Mouse (Mus musculus) ES-E14 (cell line): ENCODE measurements at regions not wholly inside any gene's neighbourhood (a gene's known extent, or its start where the extent isn't known, plus 50 kb on each side); places are given as distances from the start of the nearest gene placed in this dataset.

Experiments
- DNase-seq: peaks from one replicate; pipeline ENCODE4 v3.0.0-alpha.2; 2013; ENCODE audit warnings: low read depth, low spot score
- H3K27ac ChIP-seq: 2 replicates; pipeline ENCODE4 v1.5.1; 2012; ENCODE audit warnings: low read depth, mild to moderate bottlenecking, low read length, moderate library complexity, mixed read lengths; ENCODE audit not compliant: poor library complexity, insufficient read depth, severe bottlenecking
- H3K36me3 ChIP-seq: 2 replicates; pipeline ENCODE4 v1.6.1; 2012; ENCODE audit warnings: mild to moderate bottlenecking, low read length, moderate library complexity, mixed read lengths; ENCODE audit not compliant: control insufficient read depth, poor library complexity, insufficient read depth, severe bottlenecking
- H3K4me1 ChIP-seq, 2 experiments: fragments of 150-350 bp in 1 of 2; sonication (generic) in 1 of 2; 2 replicates each; pipeline ENCODE4 v1.6.1; 2012; ENCODE audit warnings: low read length in 2 of 2, mild to moderate bottlenecking in 1 of 2, mixed read lengths in 1 of 2; ENCODE audit not compliant: control insufficient read depth in 2 of 2, insufficient read depth in 2 of 2, poor library complexity in 1 of 2
- H3K4me3 ChIP-seq, 2 experiments: fragments of 150-350 bp in 1 of 2; sonication (generic) in 1 of 2; 2 replicates each; pipeline ENCODE4 v1.5.1; 2012; ENCODE audit warnings: low read length in 2 of 2, low read depth in 1 of 2, mild to moderate bottlenecking in 1 of 2, mixed read lengths in 1 of 2; ENCODE audit not compliant: insufficient read depth in 1 of 2, poor library complexity in 1 of 2, severe bottlenecking in 1 of 2
- H3K9ac ChIP-seq: 2 replicates; pipeline ENCODE4 v1.6.1; 2012; ENCODE audit warnings: low read depth, mild to moderate bottlenecking, low read length, mixed read lengths; ENCODE audit not compliant: poor library complexity, insufficient read depth, severe bottlenecking
- H3K9me3 ChIP-seq: fragments of 150-350 bp; sonication (generic); 2 replicates; pipeline ENCODE4 v1.6.1; 2012; ENCODE audit warnings: low read depth, mild to moderate bottlenecking, low read length; ENCODE audit not compliant: control insufficient read depth, insufficient read depth
- CHD2 ChIP-seq: IDR thresholded peaks from 2 replicates; pipeline ENCODE4 v1.6.1; 2014; ENCODE audit warnings: mild to moderate bottlenecking, low read depth, low read length, inconsistent platforms
- HCFC1 ChIP-seq: IDR thresholded peaks from 2 replicates; pipeline ENCODE4 v1.6.1; 2012; ENCODE audit warnings: low read length, inconsistent platforms, borderline replicate concordance; ENCODE audit not compliant: insufficient read depth
- MAFK ChIP-seq: IDR thresholded peaks from 2 replicates; pipeline ENCODE4 v1.6.1; 2014; ENCODE audit warnings: mild to moderate bottlenecking, low read depth, low read length, inconsistent platforms; ENCODE audit not compliant: insufficient read depth
- ZC3H11A ChIP-seq: IDR thresholded peaks from 2 replicates; pipeline ENCODE4 v1.6.1; 2012; ENCODE audit warnings: low read depth, mild to moderate bottlenecking, inconsistent platforms, low read length, borderline replicate concordance
- ZNF384 ChIP-seq: IDR thresholded peaks from 2 replicates; pipeline ENCODE4 v1.6.1; 2012; ENCODE audit warnings: low read depth, low read length, inconsistent platforms
- in situ Hi-C, 2 experiments: fragments of 600-800 bp; cut with MboI; formaldehyde crosslinking; loops; one replicate each; pipeline ENCODE4 v1.15.1; 2025; ENCODE audit warnings: low sequenced_read_pairs in 2 of 2, inconsistent platforms in 1 of 2; ENCODE audit not compliant: unreplicated experiment in 2 of 2

DNA sequence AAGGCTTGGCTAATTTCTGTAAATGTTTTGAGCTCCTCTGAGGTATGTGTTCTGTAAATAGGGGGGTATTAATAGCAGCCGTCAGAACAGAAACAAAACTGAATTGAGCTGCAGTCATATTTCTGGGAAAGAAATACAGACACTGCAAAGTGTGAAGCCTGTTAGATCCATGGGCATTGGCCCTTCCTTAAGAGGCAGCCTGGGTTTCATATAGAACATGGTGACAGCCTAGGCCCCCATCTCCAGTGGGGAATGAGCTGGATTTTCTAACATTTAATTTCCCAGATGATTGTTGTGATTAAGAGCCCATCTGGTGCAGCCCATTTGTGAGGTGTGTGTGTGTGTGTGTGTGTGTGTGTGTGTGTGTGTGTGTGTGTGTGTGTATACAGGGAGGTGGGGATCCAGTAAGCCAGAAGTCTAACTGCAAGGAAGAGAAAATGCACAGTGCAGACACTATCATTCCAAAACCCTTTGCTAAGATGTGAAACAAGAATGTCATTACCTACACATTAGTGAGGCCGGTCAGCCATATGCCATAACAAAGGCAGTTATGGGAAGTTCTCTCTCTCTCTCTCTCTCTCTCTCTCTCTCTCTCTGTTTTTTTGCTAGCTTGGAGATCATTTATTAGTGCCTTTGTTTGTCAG, 355.7 kb upstream of the Ubash3b start:
- Histone ChIP-seq H3K4me3 (no peak overlapping the region), H3K27ac (no peak overlapping the region), H3K9me3 (no peaks in the 10 kb centered on the region), H3K9ac (no peak overlapping the region), H3K36me3 (no peaks in the 10 kb centered on the region), H3K4me1 (no peaks in the 10 kb centered on the region)
- in situ Hi-C loops: no loop called here
- TF ChIP-seq HCFC1: no peak
- no peak for TF ChIP-seq ZC3H11A
- TF ChIP-seq MAFK: no peak
- no peak for TF ChIP-seq ZNF384
- no peak for TF ChIP-seq CHD2
- DNase-seq: no peak

DNA sequence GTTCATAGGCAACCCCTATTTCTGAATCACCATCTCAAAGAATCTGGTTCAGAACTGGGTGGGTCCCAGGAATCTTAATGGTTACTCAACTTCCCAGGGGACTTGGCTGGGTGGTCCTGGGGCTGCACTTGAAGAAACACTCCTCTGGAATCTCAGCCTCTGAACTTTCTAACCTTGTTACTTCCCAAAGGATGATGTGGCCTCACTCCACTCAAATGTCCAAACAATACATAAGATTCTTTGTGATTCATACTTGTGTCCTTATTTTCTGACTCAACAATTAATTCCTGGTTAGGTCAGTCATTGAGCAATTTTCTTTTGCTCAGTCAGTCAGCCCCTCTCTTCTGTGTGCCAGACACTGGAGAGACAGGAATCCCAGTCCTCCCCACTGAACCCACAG, 353.7 kb upstream of the Ubash3b start:
- TF ChIP-seq ZNF384 (no peak), ZC3H11A (no peak), HCFC1 (no peak), MAFK (no peak), CHD2 (no peak)
- Histone ChIP-seq H3K9me3 (no peaks in the 10 kb centered on the region), H3K4me3 (no peak overlapping the region), H3K4me1 (no peaks in the 10 kb centered on the region), H3K36me3 (no peaks in the 10 kb centered on the region), H3K27ac (no peak overlapping the region), H3K9ac (no peak overlapping the region)
- in situ Hi-C loops: no loop called here
- peak; percentile 47 for DNase-seq

DNA sequence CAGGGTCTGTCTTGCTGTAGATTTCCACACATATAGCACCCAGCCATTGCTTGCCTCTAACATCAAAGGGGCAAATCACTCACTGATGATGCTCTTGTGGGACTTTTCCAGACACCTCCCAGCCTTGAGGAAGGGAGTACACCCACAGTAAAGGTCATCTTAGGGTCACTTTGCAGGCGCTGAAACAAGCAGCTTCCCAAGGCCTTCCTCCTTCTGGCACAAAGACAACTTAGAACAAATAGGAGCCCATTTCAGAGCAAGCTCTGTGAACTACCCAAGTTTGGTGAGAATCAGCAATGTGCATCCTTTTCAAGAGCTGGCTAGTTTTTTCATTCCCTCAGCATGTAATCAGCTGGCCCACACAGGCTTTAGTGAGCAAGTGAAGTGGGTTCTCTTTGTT, 352.2 kb upstream of the Ubash3b start:
- Histone ChIP-seq H3K4me3 (no peak overlapping the region), H3K27ac (no peak overlapping the region), H3K36me3 (no peaks in the 10 kb centered on the region), H3K9ac (no peak overlapping the region), H3K4me1 (no peaks in the 10 kb centered on the region), H3K9me3 (no peaks in the 10 kb centered on the region)
- in situ Hi-C loops: no loop called here
- DNase-seq: peak; percentile 27
- TF ChIP-seq ZNF384: no peak
- no peak for TF ChIP-seq MAFK
- TF ChIP-seq HCFC1: no peak
- TF ChIP-seq CHD2: no peak
- TF ChIP-seq ZC3H11A: no peak

DNA sequence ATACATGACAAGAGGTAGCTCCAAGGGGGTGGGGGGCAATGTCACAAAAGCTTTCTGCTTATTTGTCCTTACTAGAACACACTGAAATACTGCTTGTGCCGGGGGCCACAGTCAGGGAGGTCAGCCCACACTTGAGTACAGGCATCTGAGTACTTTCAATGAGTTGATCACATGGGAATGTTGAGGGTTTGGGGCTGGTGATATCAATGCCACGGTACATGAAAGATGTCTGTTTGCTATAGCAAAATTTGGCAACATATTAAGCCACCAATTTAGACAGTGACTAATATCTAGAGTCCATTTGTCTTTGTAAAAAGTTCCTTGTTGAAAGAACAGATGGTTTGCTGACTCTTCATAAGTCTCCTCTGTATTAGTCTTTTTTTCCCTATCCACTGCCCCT, 348.1 kb upstream of the Ubash3b start:
- H3K4me1 ChIP-seq: no peaks in the 10 kb centered on the region
- in situ Hi-C loops: no loop called here
- H3K4me3 ChIP-seq: no peak overlapping the region
- DNase-seq: no peak
- no peaks in the 10 kb centered on the region for H3K36me3 ChIP-seq
- H3K9ac ChIP-seq: no peak overlapping the region
- H3K27ac ChIP-seq: no peak overlapping the region
- no peaks in the 10 kb centered on the region for H3K9me3 ChIP-seq
- TF ChIP-seq HCFC1 (no peak), MAFK (no peak), ZC3H11A (no peak), ZNF384 (no peak), CHD2 (no peak)
